Mouse (Mus musculus): ENCODE results near the gene Cux2.

GRCm38 (mm10) chr5:122026284-122026683 is 23.6 kb downstream of the Cux2 start:
- TF ChIP-seq POLR2A (IDR thresholded peaks at IDR 0.05; ENCODE audit: low read depth, low read length) (no peak), CTCF (conservative IDR thresholded peaks at IDR 0.05; ENCODE audit: insufficient read depth, insufficient read length, low read depth, low read length) (no peak)
